Mouse (Mus musculus) mammary gland, adult 2 months (tissue): Measurements from ENCODE around the gene Incenp. TPM values are rescaled to one million over a fixed set of nuclear protein-coding genes. Genes with fewer than 3 reads are reported as not detected.

Experiments
- polyA plus RNA-seq: library from polyadenylated mRNA; depleted of rRNA; stranded (reverse); fragments of >200 nt; gene quantifications from 2 replicates; pipeline ENCODE4 v1.2.3, GENCODE M21; 2012; ENCODE audit warnings: low replicate concordance; rRNA removed

Gene Incenp
- polyA plus RNA-seq: 7.6 and 10.7 TPM in 2 replicates

GRCm38 (mm10) chr19:9899072-9899779 is at the start of gene Incenp:
TSS of gene Incenp (minus strand) at chr19:9899551.

GRCm38 (mm10) chr19:9847262-9847661 is 52.1 kb downstream of the Incenp start, which contains the start of gene Scgb2a2:
TSS of gene Scgb2a2 (plus strand) at chr19:9847562.

Other genes starting within 250 kb of the Incenp start
- not detected in 2 replicates for gene Scgb2a2, start 52.0 kb downstream of the Incenp start, polyA plus RNA-seq
- gene Fth1, start 81.0 kb upstream of the Incenp start, polyA plus RNA-seq: 3,142 and 9,596 TPM in 2 replicates
- 1.2 and 1.9 TPM in 2 replicates for gene Best1, start 102.1 kb upstream of the Incenp start, polyA plus RNA-seq
- gene Rab3il1, start 102.1 kb upstream of the Incenp start, polyA plus RNA-seq: 42.4 and 53.5 TPM in 2 replicates
- gene Fads3, start 142.0 kb upstream of the Incenp start, polyA plus RNA-seq: 303 and 367 TPM in 2 replicates
- gene Fads2, start 202.2 kb upstream of the Incenp start, polyA plus RNA-seq: 32.6 and 46.1 TPM in 2 replicates